Mouse (Mus musculus): ENCODE results near the gene Olfr1396. TPM values are rescaled to one million over a fixed set of nuclear protein-coding genes. Genes with fewer than 3 reads are reported as not detected.
"Not testable (repeated sequence)": the region's sequence is repeated elsewhere in the genome, so short reads cannot be mapped to it uniquely, and the experiment has no call there.

Olfr1396 gene
- polyA plus RNA-seq, 1 experiment = not detected

GRCm38 (mm10) chr11:49083146-49083545 lies 31.5 kb downstream of the Olfr1396 start:
- WGBS = 89% methylated on average over 1 of the region's 1 CpGs
- Histone ChIP-seq H3K27me3 (ENCODE audit: control insufficient read depth, insufficient read depth, low read length) (no peaks in the 10 kb centered on the region), H3K27ac (ENCODE audit: insufficient read depth, low read length) (no peak overlapping the region), H3K4me3 (replicated peaks; ENCODE audit: insufficient read depth, low read depth, low read length) (no peak overlapping the region), H3K4me1 (ENCODE audit: control insufficient read depth, insufficient read depth, low read length) (no peaks in the 10 kb centered on the region)
- TF ChIP-seq POLR2A (IDR thresholded peaks at IDR 0.05; ENCODE audit: borderline replicate concordance, insufficient read depth, low read length) = no peak
- no peak for TF ChIP-seq CTCF (IDR thresholded peaks at IDR 0.05; ENCODE audit: borderline replicate concordance, insufficient read depth, low read depth, low read length)
- DNase-seq = no peak

- H3K27ac ChIP-seq (ENCODE audit: insufficient read depth, low read length) = no peak overlapping the region
- 68% methylated on average over 3 of the region's 3 CpGs for WGBS
- no peak for TF ChIP-seq POLR2A (IDR thresholded peaks at IDR 0.05; ENCODE audit: borderline replicate concordance, insufficient read depth, low read length)
- no peaks in the 10 kb centered on the region for H3K27me3 ChIP-seq (ENCODE audit: control insufficient read depth, insufficient read depth, low read length)
- no peaks in the 10 kb centered on the region for H3K4me1 ChIP-seq (ENCODE audit: control insufficient read depth, insufficient read depth, low read length)
- no peak overlapping the region for H3K4me3 ChIP-seq (replicated peaks; ENCODE audit: insufficient read depth, low read depth, low read length)
- DNase-seq = no peak
Observed at GRCm38 (mm10) chr11:49081886-49082285, 32.8 kb downstream of the Olfr1396 start.

GRCm38 (mm10) chr11:49081356-49081755 lies 33.3 kb downstream of the Olfr1396 start:
- no peaks in the 10 kb centered on the region for H3K4me1 ChIP-seq (ENCODE audit: control insufficient read depth, insufficient read depth, low read length)
- TF ChIP-seq CTCF (IDR thresholded peaks at IDR 0.05; ENCODE audit: borderline replicate concordance, insufficient read depth, low read depth, low read length) (no peak), POLR2A (IDR thresholded peaks at IDR 0.05; ENCODE audit: borderline replicate concordance, insufficient read depth, low read length) (no peak)
- 79% methylated on average over 4 of the region's 4 CpGs for WGBS
- no peak overlapping the region for H3K27ac ChIP-seq (ENCODE audit: insufficient read depth, low read length)
- H3K4me3 ChIP-seq (replicated peaks; ENCODE audit: insufficient read depth, low read depth, low read length) = no peak overlapping the region
- H3K27me3 ChIP-seq (ENCODE audit: control insufficient read depth, insufficient read depth, low read length) = no peaks in the 10 kb centered on the region
- DNase-seq = no peak

- WGBS = 63% methylated on average over 1 of the region's 1 CpGs
- no peak overlapping the region for H3K4me3 ChIP-seq (replicated peaks; ENCODE audit: insufficient read depth, low read depth, low read length)
- no peak for DNase-seq
- no peak for TF ChIP-seq POLR2A (IDR thresholded peaks at IDR 0.05; ENCODE audit: borderline replicate concordance, insufficient read depth, low read length)
- TF ChIP-seq CTCF (IDR thresholded peaks at IDR 0.05; ENCODE audit: borderline replicate concordance, insufficient read depth, low read depth, low read length) = no peak
- H3K4me1 ChIP-seq (ENCODE audit: control insufficient read depth, insufficient read depth, low read length) = no peaks in the 10 kb centered on the region
- no peak overlapping the region for H3K27ac ChIP-seq (ENCODE audit: insufficient read depth, low read length)
- no peaks in the 10 kb centered on the region for H3K27me3 ChIP-seq (ENCODE audit: control insufficient read depth, insufficient read depth, low read length)
Observed at GRCm38 (mm10) chr11:49080636-49081035, 34.0 kb downstream of the Olfr1396 start.

- WGBS = 88% methylated on average over 3 of the region's 3 CpGs
- TF ChIP-seq CTCF (IDR thresholded peaks at IDR 0.05; ENCODE audit: borderline replicate concordance, insufficient read depth, low read depth, low read length) (no peak), POLR2A (IDR thresholded peaks at IDR 0.05; ENCODE audit: borderline replicate concordance, insufficient read depth, low read length) (no peak)
- DNase-seq = no peak
- no peak overlapping the region for H3K4me3 ChIP-seq (replicated peaks; ENCODE audit: insufficient read depth, low read depth, low read length)
- H3K27me3 ChIP-seq (ENCODE audit: control insufficient read depth, insufficient read depth, low read length) = no peaks in the 10 kb centered on the region
- H3K27ac ChIP-seq (ENCODE audit: insufficient read depth, low read length) = no peak overlapping the region
- no peaks in the 10 kb centered on the region for H3K4me1 ChIP-seq (ENCODE audit: control insufficient read depth, insufficient read depth, low read length)
Observed at GRCm38 (mm10) chr11:49078719-49079118, 36.0 kb downstream of the Olfr1396 start.

GRCm38 (mm10) chr11:49077012-49077411 lies 37.7 kb downstream of the Olfr1396 start:
- no peak for DNase-seq
- 77% methylated on average over 1 of the region's 1 CpGs for WGBS

GRCm38 (mm10) chr11:49076001-49076757 lies 38.5 kb downstream of the Olfr1396 start, which contains the start of gene Ifi47:
Gene Ifi47, plus strand, starts transcription at chr11:49076587.
- 74% methylated on average over 6 of the region's 6 CpGs for WGBS
- H3K4me1 ChIP-seq (ENCODE audit: control insufficient read depth, insufficient read depth, low read length) = not testable (repeated sequence)

More at GRCm38 (mm10) chr11:49077012-49077411, 37.7 kb downstream of the Olfr1396 start:
- no peaks in the 10 kb centered on the region for H3K27me3 ChIP-seq (ENCODE audit: control insufficient read depth, insufficient read depth, low read length)
- no peak for TF ChIP-seq POLR2A (IDR thresholded peaks at IDR 0.05; ENCODE audit: borderline replicate concordance, insufficient read depth, low read length)
- TF ChIP-seq CTCF (IDR thresholded peaks at IDR 0.05; ENCODE audit: borderline replicate concordance, insufficient read depth, low read depth, low read length) = no peak
- H3K4me1 ChIP-seq (ENCODE audit: control insufficient read depth, insufficient read depth, low read length) = no peaks in the 10 kb centered on the region
- H3K4me3 ChIP-seq (replicated peaks; ENCODE audit: insufficient read depth, low read depth, low read length) = no peak overlapping the region
- no peak overlapping the region for H3K27ac ChIP-seq (ENCODE audit: insufficient read depth, low read length)

GRCm38 (mm10) chr11:49068358-49068757 lies 46.3 kb downstream of the Olfr1396 start:
- no peak for TF ChIP-seq POLR2A (IDR thresholded peaks at IDR 0.05; ENCODE audit: borderline replicate concordance, insufficient read depth, low read length)
- no peak for TF ChIP-seq CTCF (IDR thresholded peaks at IDR 0.05; ENCODE audit: borderline replicate concordance, insufficient read depth, low read depth, low read length)
- no peaks in the 10 kb centered on the region for H3K4me1 ChIP-seq (ENCODE audit: control insufficient read depth, insufficient read depth, low read length)
- 96% methylated on average over 1 of the region's 1 CpGs for WGBS
- H3K27me3 ChIP-seq (ENCODE audit: control insufficient read depth, insufficient read depth, low read length) = no peaks in the 10 kb centered on the region
- H3K4me3 ChIP-seq (replicated peaks; ENCODE audit: insufficient read depth, low read depth, low read length) = no peak overlapping the region
- H3K27ac ChIP-seq (ENCODE audit: insufficient read depth, low read length) = no peak overlapping the region
- no peak for DNase-seq

More at GRCm38 (mm10) chr11:49076001-49076757, 38.5 kb downstream of the Olfr1396 start, which contains the start of gene Ifi47:
- not testable (repeated sequence) for DNase-seq; H3K27me3 ChIP-seq (ENCODE audit: control insufficient read depth, insufficient read depth, low read length); H3K27ac ChIP-seq (ENCODE audit: insufficient read depth, low read length); H3K4me3 ChIP-seq (replicated peaks; ENCODE audit: insufficient read depth, low read depth, low read length)

- not testable (repeated sequence) for DNase-seq; H3K4me3 ChIP-seq (replicated peaks; ENCODE audit: insufficient read depth, low read depth, low read length)
- WGBS = 71% methylated on average over 5 of the region's 5 CpGs
Observed at GRCm38 (mm10) chr11:49063713-49064469, 50.8 kb downstream of the Olfr1396 start, which contains the start of gene Tgtp2. Gene Tgtp2, minus strand, starts transcription at chr11:49064206.

GRCm38 (mm10) chr11:49061865-49062264 lies 52.8 kb downstream of the Olfr1396 start:
- WGBS = 81% methylated on average over 2 of the region's 2 CpGs
- H3K4me3 ChIP-seq (replicated peaks; ENCODE audit: insufficient read depth, low read depth, low read length); H3K4me1 ChIP-seq (ENCODE audit: control insufficient read depth, insufficient read depth, low read length); H3K27me3 ChIP-seq (ENCODE audit: control insufficient read depth, insufficient read depth, low read length); H3K27ac ChIP-seq (ENCODE audit: insufficient read depth, low read length); DNase-seq: not testable (repeated sequence)

More at GRCm38 (mm10) chr11:49063713-49064469, 50.8 kb downstream of the Olfr1396 start, which contains the start of gene Tgtp2:
- H3K4me1 ChIP-seq (ENCODE audit: control insufficient read depth, insufficient read depth, low read length); H3K27me3 ChIP-seq (ENCODE audit: control insufficient read depth, insufficient read depth, low read length); H3K27ac ChIP-seq (ENCODE audit: insufficient read depth, low read length): not testable (repeated sequence)

- H3K4me3 ChIP-seq (replicated peaks; ENCODE audit: insufficient read depth, low read depth, low read length); H3K27me3 ChIP-seq (ENCODE audit: control insufficient read depth, insufficient read depth, low read length); H3K4me1 ChIP-seq (ENCODE audit: control insufficient read depth, insufficient read depth, low read length); H3K27ac ChIP-seq (ENCODE audit: insufficient read depth, low read length); DNase-seq: not testable (repeated sequence)
- 77% methylated on average over 2 of the region's 3 CpGs for WGBS
Observed at GRCm38 (mm10) chr11:49060061-49060460, 54.6 kb downstream of the Olfr1396 start.
